Mouse (Mus musculus) liver, embryonic 16.5 days (tissue): ENCODE data around the gene Gpkow. TPM values are rescaled to one million over a fixed set of nuclear protein-coding genes. Genes with fewer than 3 reads are reported as not detected.
A peak's percentile ranks its signal among the peaks of the same experiment; 100 is the strongest.

ENCODE experiments used
- ATAC-seq: fragments of 200-750 bp; cut with Nextera tagmentation; 2 replicates; pipeline ENCODE4 v1.8.0; 2017; ENCODE audit warnings: low read depth, mild to moderate bottlenecking, moderate number of reproducible peaks, moderate library complexity
- H3K27ac ChIP-seq: fragments of 300-500 bp; sonication (generic); 2 replicates; pipeline ENCODE4 v1.5.1; 2014; ENCODE audit warnings: mild to moderate bottlenecking, low read length
- H3K27me3 ChIP-seq: fragments of 300-500 bp; sonication (generic); 2 replicates; pipeline ENCODE4 v1.6.1; 2014; ENCODE audit warnings: low read depth, low read length, mixed read lengths; ENCODE audit not compliant: control insufficient read depth, insufficient read depth
- H3K36me3 ChIP-seq: fragments of 300-500 bp; sonication (generic); 2 replicates; pipeline ENCODE4 v1.6.1; 2014; ENCODE audit warnings: mild to moderate bottlenecking; ENCODE audit not compliant: control insufficient read depth, insufficient read depth
- H3K4me1 ChIP-seq: fragments of 300-500 bp; sonication (generic); 2 replicates; pipeline ENCODE4 v1.6.1; 2014; ENCODE audit warnings: low read depth, low read length, mixed read lengths; ENCODE audit not compliant: control insufficient read depth
- H3K4me2 ChIP-seq: fragments of 300-500 bp; sonication (generic); 2 replicates; pipeline ENCODE4 v1.6.1; 2014; ENCODE audit warnings: low read depth, low read length, mixed read lengths
- H3K4me3 ChIP-seq: fragments of 300-500 bp; sonication (generic); 2 replicates; pipeline ENCODE4 v1.5.1; 2014; ENCODE audit warnings: low read depth, mild to moderate bottlenecking, low read length
- H3K9ac ChIP-seq: fragments of 300-500 bp; sonication (generic); 2 replicates; pipeline ENCODE4 v1.6.1; 2014; ENCODE audit warnings: low read depth, low read length
- H3K9me3 ChIP-seq: fragments of 300-500 bp; sonication (generic); replicated peaks from 2 replicates; pipeline ENCODE4 v1.6.1; 2016; ENCODE audit warnings: low read length; ENCODE audit not compliant: control insufficient read depth
- WGBS: fragments of 180-500 bp; shearing (Covaris S2); extraction: QIAGEN DNeasy Blood & Tissue Kit; methylation state at CpG from one replicate; pipeline ENCODE4 v1.1.7; 2014; ENCODE audit not compliant: insufficient replicate concordance; 5-methylcytosine and 5-hydroxymethylcytosine counted together
- polyA plus RNA-seq: library from polyadenylated mRNA; unstranded; fragments of >200 nt; fragmentation: Nextera tagmentation; extraction: Ambion mirVana; gene quantifications from 2 replicates; pipeline ENCODE4 v1.2.1, GENCODE M21; 2015

Gpkow gene
- polyA plus RNA-seq: 13.4 and 14.0 TPM in 2 replicates

GRCm38 (mm10) chrX:7696954-7697381, at the start of gene Gpkow:
Gene Gpkow, plus strand, starts transcription at chrX:7697131.
- Histone ChIP-seq H3K9me3 (no peaks in the 10 kb centered on the region), H3K4me3 (peak within 1 kb of the TSS; percentile 75), H3K27me3 (no peaks in the 10 kb centered on the region), H3K9ac (peak within 1 kb of the TSS; percentile 77), H3K4me2 (peak within 1 kb of the TSS; percentile 44), H3K36me3 (peaks cover 4% of the 10 kb centered on the region; the same call in 1 of the 2 replicates), H3K4me1 (no peaks in the 10 kb centered on the region; the same call in none of the 2 replicates), H3K27ac (peak within 1 kb of the TSS; percentile 64)
- WGBS: 11% methylated on average over 33 of the region's 33 CpGs
- ATAC-seq: peak; percentile 97

GRCm38 (mm10) chrX:7648671-7649304, 48.1 kb upstream of the Gpkow start:
- peak; percentile 93 for ATAC-seq
- H3K27ac ChIP-seq: peak overlapping the region; percentile 90
- H3K4me3 ChIP-seq: peak overlapping the region; percentile 59
- peak overlapping the region; percentile 72 for H3K9ac ChIP-seq
- no peaks in the 10 kb centered on the region for H3K36me3 ChIP-seq
- 18% methylated on average over 25 of the region's 25 CpGs for WGBS
- H3K27me3 ChIP-seq: no peaks in the 10 kb centered on the region
- H3K9me3 ChIP-seq: no peaks in the 10 kb centered on the region
- peak overlapping the region; percentile 72 for H3K4me2 ChIP-seq
- H3K4me1 ChIP-seq: peaks cover 6% of the 10 kb centered on the region

GRCm38 (mm10) chrX:7657221-7657639, 39.7 kb upstream of the Gpkow start, which contains the start of gene Prickle3:
Gene Prickle3, plus strand, starts transcription at chrX:7657260.
- peak within 1 kb of the TSS; percentile 56 for H3K9ac ChIP-seq
- peak within 1 kb of the TSS; percentile 59 for H3K27ac ChIP-seq
- ATAC-seq: peak; percentile 79
- peak within 1 kb of the TSS; percentile 55 for H3K4me2 ChIP-seq
- H3K36me3 ChIP-seq: no peaks in the 10 kb centered on the region
- peak within 1 kb of the TSS; percentile 61 for H3K4me3 ChIP-seq
- H3K4me1 ChIP-seq: no peaks in the 10 kb centered on the region; the same call in 1 of the 2 replicates
- WGBS: 21% methylated on average over 26 of the region's 26 CpGs
- no peaks in the 10 kb centered on the region for H3K27me3 ChIP-seq
- no peaks in the 10 kb centered on the region for H3K9me3 ChIP-seq

- Histone ChIP-seq H3K4me3 (peak overlapping the region; percentile 61), H3K9me3 (no peaks in the 10 kb centered on the region), H3K27me3 (no peaks in the 10 kb centered on the region), H3K9ac (no peak overlapping the region), H3K4me2 (peak overlapping the region; percentile 55), H3K27ac (no peak overlapping the region; the same call in 1 of the 2 replicates), H3K36me3 (no peaks in the 10 kb centered on the region), H3K4me1 (no peaks in the 10 kb centered on the region; the same call in 1 of the 2 replicates)
- WGBS: 24% methylated on average over 14 of the region's 15 CpGs
- ATAC-seq: peak; percentile 46; the same call in 1 of the 2 replicates
Observed at GRCm38 (mm10) chrX:7658031-7658784, 38.7 kb upstream of the Gpkow start.

- no peak overlapping the region for H3K4me3 ChIP-seq
- WGBS: 55% methylated on average over 11 of the region's 11 CpGs
- no peak for ATAC-seq
- H3K4me2 ChIP-seq: peak overlapping the region; percentile 55
- no peaks in the 10 kb centered on the region for H3K27me3 ChIP-seq
- H3K9me3 ChIP-seq: no peaks in the 10 kb centered on the region
- H3K27ac ChIP-seq: no peak overlapping the region; the same call in 1 of the 2 replicates
- H3K4me1 ChIP-seq: no peaks in the 10 kb centered on the region; the same call in 1 of the 2 replicates
- H3K36me3 ChIP-seq: no peaks in the 10 kb centered on the region
- H3K9ac ChIP-seq: no peak overlapping the region
Observed at GRCm38 (mm10) chrX:7658785-7659589, 37.9 kb upstream of the Gpkow start.

DNA sequence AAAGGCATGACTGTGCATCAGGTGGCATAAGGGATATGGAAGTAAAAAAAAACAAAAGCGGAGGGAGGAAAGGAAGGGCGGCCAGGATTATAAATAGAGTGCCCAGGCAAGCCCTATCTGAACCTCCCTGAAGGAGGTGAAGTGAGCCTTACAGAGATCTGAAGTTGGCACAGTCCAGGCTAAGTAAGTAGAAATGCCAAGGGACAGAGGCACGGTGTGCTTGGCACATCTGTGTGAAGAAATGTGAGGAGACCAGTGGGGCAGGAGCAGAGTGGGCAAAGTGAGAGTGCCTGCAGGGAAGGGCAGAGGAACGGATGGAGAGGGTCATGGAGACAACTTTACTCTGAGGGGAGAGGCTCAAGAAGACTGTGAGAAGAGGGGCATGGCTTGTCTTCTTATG, 35.8 kb upstream of the Gpkow start:
- no peak overlapping the region for H3K4me2 ChIP-seq
- H3K9me3 ChIP-seq: no peaks in the 10 kb centered on the region
- no peak overlapping the region for H3K27ac ChIP-seq
- no peak overlapping the region for H3K4me3 ChIP-seq
- H3K9ac ChIP-seq: no peak overlapping the region
- H3K27me3 ChIP-seq: no peaks in the 10 kb centered on the region
- no peaks in the 10 kb centered on the region for H3K36me3 ChIP-seq
- 67% methylated on average over 4 of the region's 4 CpGs for WGBS
- no peak for ATAC-seq
- no peaks in the 10 kb centered on the region; the same call in 1 of the 2 replicates for H3K4me1 ChIP-seq

- no peak for ATAC-seq
- no peak overlapping the region for H3K4me3 ChIP-seq
- no peak overlapping the region for H3K9ac ChIP-seq
- no peak overlapping the region for H3K4me2 ChIP-seq
- H3K36me3 ChIP-seq: no peaks in the 10 kb centered on the region
- no peak overlapping the region for H3K27ac ChIP-seq
- H3K9me3 ChIP-seq: no peaks in the 10 kb centered on the region
- no peaks in the 10 kb centered on the region for H3K27me3 ChIP-seq
- WGBS: 51% methylated on average over 3 of the region's 3 CpGs
- no peaks in the 10 kb centered on the region; the same call in 1 of the 2 replicates for H3K4me1 ChIP-seq
Observed at GRCm38 (mm10) chrX:7662936-7663335, 34.0 kb upstream of the Gpkow start.

DNA sequence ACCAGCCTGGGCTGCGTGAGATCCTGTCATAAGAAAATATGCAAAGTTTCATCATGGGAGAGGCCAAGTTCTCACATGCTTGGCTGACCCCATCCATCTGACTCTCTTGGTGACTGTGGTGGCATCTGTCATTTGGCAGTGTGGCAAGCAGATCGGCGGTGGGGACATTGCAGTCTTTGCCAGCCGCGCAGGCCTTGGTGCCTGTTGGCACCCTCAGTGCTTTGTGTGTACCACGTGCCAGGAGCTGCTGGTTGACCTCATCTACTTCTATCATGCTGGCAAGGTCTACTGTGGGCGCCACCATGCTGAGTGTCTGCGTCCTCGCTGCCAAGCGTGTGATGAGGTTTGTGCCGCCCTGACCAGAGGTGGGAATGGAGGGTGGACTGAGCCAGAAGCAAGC, 32.1 kb upstream of the Gpkow start:
- ATAC-seq: no peak
- H3K9ac ChIP-seq: no peak overlapping the region
- H3K27ac ChIP-seq: no peak overlapping the region
- H3K4me2 ChIP-seq: no peak overlapping the region
- no peaks in the 10 kb centered on the region for H3K36me3 ChIP-seq
- H3K27me3 ChIP-seq: no peaks in the 10 kb centered on the region
- H3K9me3 ChIP-seq: no peaks in the 10 kb centered on the region
- 79% methylated on average over 11 of the region's 11 CpGs for WGBS
- H3K4me3 ChIP-seq: no peak overlapping the region
- H3K4me1 ChIP-seq: no peaks in the 10 kb centered on the region
